Mouse (Mus musculus) adipocyte (in vitro differentiated cells): ENCODE data around the gene Vmn1r139.
"Not testable (repeated sequence)": the region's sequence is repeated elsewhere in the genome, so short reads cannot be mapped to it uniquely, and the experiment has no call there.

Source experiments
- DNase-seq: peaks from one replicate; pipeline ENCODE4 v3.0.0-alpha.2; 2016; ENCODE audit warnings: low spot score

The Vmn1r139 gene

DNA sequence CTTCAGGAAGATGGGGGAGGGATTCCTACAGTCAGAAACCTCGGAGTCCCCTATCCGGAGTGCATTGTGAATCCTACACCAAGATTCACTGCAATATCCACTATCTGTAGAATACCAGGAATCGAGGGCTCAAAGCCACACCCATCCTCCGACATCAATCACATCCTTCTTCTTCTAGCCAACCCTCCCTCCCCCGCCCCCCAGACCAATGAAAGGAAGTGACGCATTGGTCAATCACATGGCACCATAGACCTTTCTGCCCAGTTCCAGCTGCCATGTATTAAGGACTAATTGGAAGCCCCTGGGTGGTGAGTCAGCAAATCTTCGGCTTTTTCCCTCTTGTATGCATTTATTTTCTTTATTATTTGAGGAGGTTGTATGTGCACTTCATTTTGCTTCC is at the start of gene Vmn1r139:
Gene Vmn1r139 (plus strand): TSS at position 301 of the 400 bp plus-strand sequence.
- DNase-seq, result not testable (repeated sequence)

DNA sequence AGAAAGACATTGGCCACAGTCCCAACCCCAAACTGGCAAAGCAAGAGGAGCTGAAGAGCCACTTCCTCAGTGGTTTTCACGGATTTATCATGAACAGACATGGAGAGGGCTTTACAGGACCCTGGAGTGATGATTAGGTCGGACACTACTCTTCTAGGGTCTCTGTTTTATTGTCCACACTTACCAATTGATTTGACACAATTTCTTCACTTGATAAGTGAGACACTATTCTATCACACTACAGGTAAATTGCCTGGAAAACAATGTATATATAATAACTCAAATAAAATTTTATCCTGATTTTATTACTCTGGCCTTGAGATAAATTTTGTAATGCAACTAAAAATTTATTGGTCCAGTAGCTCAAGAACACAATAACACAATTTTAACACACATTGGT is 40.1 kb upstream of the Vmn1r139 start, which contains the start of gene Vmn1r138:
Gene Vmn1r138 (minus strand): TSS at position 101 of the 400 bp plus-strand sequence.
- DNase-seq, result not testable (repeated sequence)

DNA sequence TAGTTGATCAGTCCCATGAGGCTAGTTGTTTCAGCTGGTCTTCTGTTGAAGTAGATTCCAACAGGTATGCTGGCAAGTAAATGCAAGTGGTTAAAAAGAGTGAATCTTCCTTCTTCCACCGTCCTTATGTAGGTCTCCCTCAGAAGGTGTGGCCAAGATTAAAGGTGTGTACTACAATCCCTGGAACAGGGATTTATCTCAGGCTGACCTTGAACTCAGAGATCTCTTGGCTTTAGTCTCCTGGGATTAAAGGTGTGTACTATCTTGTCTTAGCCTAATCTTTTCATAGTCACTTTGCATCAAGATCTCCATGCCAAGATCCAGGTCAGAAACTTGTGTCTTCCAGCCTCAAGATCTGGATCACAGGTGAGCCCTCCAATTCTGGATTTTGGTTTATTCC is 12.7 kb upstream of the Vmn1r139 start, which contains the start of gene Gm6176:
Gene Gm6176 (minus strand): TSS at position 101 of the 400 bp plus-strand sequence.
- DNase-seq, result not testable (repeated sequence)

DNA sequence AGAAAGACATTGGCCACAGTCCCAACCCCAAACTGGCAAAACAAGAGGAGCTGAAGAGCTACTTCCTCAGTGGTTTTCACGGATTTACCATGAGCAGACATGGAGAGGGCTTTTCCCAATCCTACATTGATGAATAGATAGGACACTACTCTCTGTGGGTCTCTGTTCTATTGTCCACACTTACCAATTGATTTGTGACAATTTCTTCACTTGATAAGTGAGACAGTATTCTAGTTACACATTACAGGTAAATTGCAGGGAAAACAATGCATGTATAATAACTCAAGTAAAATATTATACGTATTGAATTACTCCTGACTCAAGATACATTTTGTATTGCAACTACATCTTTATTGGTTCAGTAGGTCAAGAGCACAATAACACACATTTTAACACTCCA is 49.3 kb downstream of the Vmn1r139 start, which contains the start of gene Gm16451:
Gene Gm16451 (minus strand): TSS at position 101 of the 400 bp plus-strand sequence.
- DNase-seq, result not testable (repeated sequence)

DNA sequence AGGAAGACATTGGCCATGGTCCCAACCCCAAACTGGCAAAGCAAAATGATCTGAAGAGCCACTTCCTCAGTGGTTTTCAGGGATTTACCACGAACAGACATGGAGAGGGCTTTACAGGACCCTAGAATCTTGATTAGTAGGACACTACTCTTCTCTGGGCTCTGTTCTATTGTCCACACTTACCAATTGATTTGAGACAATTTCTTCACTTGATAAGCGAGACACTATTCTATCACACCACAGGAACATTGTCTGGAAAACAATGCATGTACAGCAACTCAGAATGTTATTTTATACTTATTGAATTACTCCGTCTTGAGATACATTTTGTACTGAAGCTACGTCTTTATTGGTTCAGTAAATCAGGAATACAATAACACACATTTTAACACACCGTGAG is 65.8 kb downstream of the Vmn1r139 start, which contains the start of gene Gm10666:
Gene Gm10666 (minus strand): TSS at position 101 of the 400 bp plus-strand sequence.
- DNase-seq, result not testable (repeated sequence)
